Mouse (Mus musculus): ENCODE results near the gene D330020A13Rik.

GRCm38 (mm10) chr6:120309338-120309737, 15.2 kb downstream of the D330020A13Rik start:
- TF ChIP-seq CTCF (IDR thresholded peaks at IDR 0.05), result no peak
- no peak for TF ChIP-seq EP300 (IDR thresholded peaks at IDR 0.05)

Measured in lung, postnatal 0 days (tissue).